Comparison of ENCODE assay signal across 18 mouse cellular contexts in genomic region chr6:103339961-103340732, GRCm38 (mm10).
DNase-seq lines count a peak whose midpoint lies in the region; ATAC-seq lines count a peak whose summit lies in the region.
"Had no signal": no experiment of that assay in that cellular context is flagged by ENCODE, and none has a peak within 500 bp of the region (broad histone marks: within the 10 kb centered on the region; RNA-seq: fewer than 3 reads in every experiment).

No protein-coding gene starts in this region.

- DNase-seq in forebrain, embryonic 10.5 days (ENCODE audit: extremely low spot score, low spot score): no peak
- DNase-seq in spleen, postnatal 36 days (ENCODE audit: low spot score in 2 of 2): peak; percentile 22 to 36
- no peak for DNase-seq in spleen, postnatal 10 days (ENCODE audit: low spot score in 2 of 2)
- peak; percentile 29 for DNase-seq in thymus, postnatal 25 days
- no peak for DNase-seq in urinary bladder, postnatal 25 days (ENCODE audit: low spot score)
- no peak for DNase-seq in adipocyte (ENCODE audit: low spot score)
- DNase-seq: adrenal gland, postnatal 25 days; cerebellum, postnatal 10 days; heart, adult 2 months; heart, postnatal 10 days; right cerebral cortex, postnatal 4 days had no signal

- H3K4me2 ChIP-seq in forebrain, embryonic 12.5 days: no peak overlapping the region
- H3K4me2 ChIP-seq: kidney, embryonic 15.5 days; limb, embryonic 13.5 days; lung, embryonic 15.5 days; stomach, embryonic 15.5 days had no signal

- no peaks in the 10 kb centered on the region for H3K36me3 ChIP-seq in forebrain, embryonic 12.5 days (replicated peaks)
- no peaks in the 10 kb centered on the region for H3K36me3 ChIP-seq in forebrain, embryonic 10.5 days (replicated peaks)
- H3K36me3 ChIP-seq: kidney, embryonic 15.5 days; limb, embryonic 13.5 days; lung, embryonic 15.5 days; stomach, embryonic 15.5 days had no signal

- no peaks in the 10 kb centered on the region for H3K9me3 ChIP-seq in forebrain, embryonic 12.5 days
- no peaks in the 10 kb centered on the region for H3K9me3 ChIP-seq in forebrain, embryonic 10.5 days
- H3K9me3 ChIP-seq: kidney, embryonic 15.5 days; limb, embryonic 13.5 days; lung, embryonic 15.5 days; stomach, embryonic 15.5 days had no signal

- peaks cover 4% of the 10 kb centered on the region; the same call in 1 of the 2 replicates for H3K4me1 ChIP-seq in forebrain, embryonic 12.5 days
- H3K4me1 ChIP-seq in forebrain, embryonic 10.5 days: 0 out of 2 replicates have a peak, but pooled peaks cover 5% of the 10 kb centered on the region
- H3K4me1 ChIP-seq: kidney, embryonic 15.5 days; limb, embryonic 13.5 days; lung, embryonic 15.5 days; stomach, embryonic 15.5 days had no signal

- no peak overlapping the region for H3K4me3 ChIP-seq in forebrain, embryonic 12.5 days (replicated peaks)
- H3K4me3 ChIP-seq in forebrain, embryonic 10.5 days: no peak overlapping the region
- H3K4me3 ChIP-seq: heart, adult 2 months; kidney, embryonic 15.5 days; limb, embryonic 13.5 days; lung, embryonic 15.5 days; stomach, embryonic 15.5 days had no signal

- 58% methylated on average over 7 of the region's 7 CpGs for WGBS in forebrain, embryonic 12.5 days
- WGBS in forebrain, embryonic 10.5 days: 81% methylated on average over 7 of the region's 7 CpGs

- H3K9ac ChIP-seq in forebrain, embryonic 12.5 days: no peak overlapping the region
- H3K9ac ChIP-seq: kidney, embryonic 15.5 days; limb, embryonic 13.5 days; lung, embryonic 15.5 days; stomach, embryonic 15.5 days had no signal

- no peaks in the 10 kb centered on the region for H3K27me3 ChIP-seq in forebrain, embryonic 12.5 days
- no peaks in the 10 kb centered on the region for H3K27me3 ChIP-seq in forebrain, embryonic 10.5 days (ENCODE audit: poor library complexity, severe bottlenecking)
- H3K27me3 ChIP-seq: kidney, embryonic 15.5 days; limb, embryonic 13.5 days; lung, embryonic 15.5 days; stomach, embryonic 15.5 days had no signal

- 0 out of 2 replicates have a peak, but pooled peaks have one; percentile 39 for ATAC-seq in forebrain, embryonic 12.5 days (ENCODE audit: low FRiP score)
- ATAC-seq in inflammation-experienced regulatory T-cells, adult 6 months: peak; percentile 60
- ATAC-seq: hindbrain, postnatal 0 days had no signal

- no peak overlapping the region for H3K27ac ChIP-seq in forebrain, embryonic 12.5 days
- no peak overlapping the region for H3K27ac ChIP-seq in forebrain, embryonic 10.5 days
- H3K27ac ChIP-seq: heart, adult 2 months; hindbrain, postnatal 0 days; kidney, embryonic 15.5 days; limb, embryonic 13.5 days; lung, embryonic 15.5 days; stomach, embryonic 15.5 days had no signal

Comparison
In these comparisons a context has a peak if more than half of its experiments do, and no peak if none do; other contexts are left out.
1. DNase-seq: peak in spleen, postnatal 36 days (2 of 2) and thymus, postnatal 25 days (single experiment); none in forebrain, embryonic 10.5 days (single experiment), spleen, postnatal 10 days (0 of 2), urinary bladder, postnatal 25 days (single experiment) and adipocyte (single experiment).